8 mouse cellular contexts compared by ENCODE assay signal in genomic region chr7:27473835-27474489, GRCm38 (mm10). TPM values are rescaled to one million over a fixed set of nuclear protein-coding genes. Genes with fewer than 3 reads are reported as not detected.
DNase-seq lines count a peak whose midpoint lies in the region; ATAC-seq and TF ChIP-seq lines count a peak whose summit lies in the region.

No protein-coding gene starts in this region.

- no peaks in the 10 kb centered on the region for H3K27me3 ChIP-seq in heart, adult 2 months (ENCODE audit: control insufficient read depth, insufficient read depth, low read length)
- no peaks in the 10 kb centered on the region for H3K27me3 ChIP-seq in C2C12 (ENCODE audit: control insufficient read depth, insufficient read depth, insufficient read length)
- no peaks in the 10 kb centered on the region for H3K27me3 ChIP-seq in erythroblast, embryonic 14.5 days (ENCODE audit: control insufficient read depth)
- no peaks in the 10 kb centered on the region for H3K27me3 ChIP-seq in liver, embryonic 11.5 days (replicated peaks; ENCODE audit: control insufficient read depth, insufficient read depth, low read length)

- DNase-seq in heart, adult 2 months, result no peak
- DNase-seq in heart, adult 18-20 months, result no peak
- DNase-seq in liver, embryonic 11.5 days (ENCODE audit: low spot score), result no peak
- no peak for DNase-seq in urinary bladder, adult 18-20 months (ENCODE audit: low spot score in 2 of 2)
- no peak for DNase-seq in spleen, adult 12 weeks (ENCODE audit: low spot score)
- DNase-seq in layer of hippocampus, adult 9-10 months (ENCODE audit: low spot score), result no peak

- peaks cover 13% of the 10 kb centered on the region for H3K79me3 ChIP-seq in C2C12 (ENCODE audit: low read depth)

- peaks cover 2% of the 10 kb centered on the region; the same call in 1 of the 2 replicates for H3K36me3 ChIP-seq in heart, adult 2 months (ENCODE audit: control insufficient read depth, insufficient read depth, low read length)
- peaks cover 17% of the 10 kb centered on the region for H3K36me3 ChIP-seq in C2C12 (ENCODE audit: control insufficient read depth, insufficient read depth)
- H3K36me3 ChIP-seq in erythroblast, embryonic 14.5 days (ENCODE audit: control insufficient read depth), result peaks cover 44% of the 10 kb centered on the region
- H3K36me3 ChIP-seq in liver, embryonic 11.5 days (ENCODE audit: control insufficient read depth, insufficient read depth, low read length), result peaks cover 13% of the 10 kb centered on the region

- H3K4me3 ChIP-seq in heart, adult 2 months, result peak overlapping the region; percentile 90
- peak overlapping the region; percentile 52 for H3K4me3 ChIP-seq in C2C12 (ENCODE audit: insufficient read depth, poor library complexity, severe bottlenecking)
- H3K4me3 ChIP-seq in erythroblast, embryonic 14.5 days (replicated peaks), result peak overlapping the region; percentile 79
- peak overlapping the region; percentile 65 for H3K4me3 ChIP-seq in liver, embryonic 11.5 days (ENCODE audit: low read depth, low read length)

- no peak; the same call in 1 of the 2 replicates for ATAC-seq in liver, embryonic 11.5 days (replicated peaks; ENCODE audit: low FRiP score)

- intact Hi-C loops in heart, adult 2 months (cut with DNase I), result loop anchor here (1.0 to 10.0 kb wide), 4 partner anchors 12 to 309 kb away; partner anchors contain the start of genes Egln2, Ltbp4 and Sertad1

- peak overlapping the region; percentile 82 for H3ac ChIP-seq in C2C12 (ENCODE audit: control insufficient read depth, insufficient read length, low read depth)

- H3K4me2 ChIP-seq in liver, embryonic 11.5 days, result peak overlapping the region; percentile 76

- peak overlapping the region; percentile 81 for H3K9ac ChIP-seq in heart, adult 2 months (ENCODE audit: low read depth, low read length)
- H3K9ac ChIP-seq in liver, embryonic 11.5 days (ENCODE audit: low read depth, low read length), result peak overlapping the region; percentile 80

- H3K27ac ChIP-seq in heart, adult 2 months, result peak overlapping the region; percentile 89
- H3K27ac ChIP-seq in liver, embryonic 11.5 days (ENCODE audit: low read depth, low read length), result peak overlapping the region; percentile 90

- no peaks in the 10 kb centered on the region for H3K79me2 ChIP-seq in heart, adult 2 months (replicated peaks; ENCODE audit: control insufficient read depth, insufficient read depth, low read length)
- H3K79me2 ChIP-seq in C2C12 (ENCODE audit: control insufficient read depth, insufficient read depth), result peaks cover 24% of the 10 kb centered on the region

- H3K4me1 ChIP-seq in heart, adult 2 months (ENCODE audit: control insufficient read depth, insufficient read depth, low read length), result peaks cover 4% of the 10 kb centered on the region
- H3K4me1 ChIP-seq in erythroblast, embryonic 14.5 days (ENCODE audit: control insufficient read depth), result peaks cover 62% of the 10 kb centered on the region
- H3K4me1 ChIP-seq in liver, embryonic 11.5 days (replicated peaks; ENCODE audit: control insufficient read depth, insufficient read depth, low read length), result peaks cover 22% of the 10 kb centered on the region

- no peak for TF ChIP-seq EP300 in heart, adult 2 months (IDR thresholded peaks at IDR 0.05; ENCODE audit: insufficient read depth, low read depth, low read length)

- no peak for TF ChIP-seq CTCF in heart, adult 2 months (IDR thresholded peaks at IDR 0.05)
- no peak for TF ChIP-seq CTCF in C2C12 (IDR thresholded peaks at IDR 0.05; ENCODE audit: control insufficient read depth, insufficient read depth, insufficient read length)

- peak; percentile 7; the same call in 1 of the 2 replicates for TF ChIP-seq POLR2A in heart, adult 2 months (IDR thresholded peaks at IDR 0.05; ENCODE audit: insufficient read depth, low read depth, low read length)

- no peaks in the 10 kb centered on the region for H3K9me3 ChIP-seq in erythroblast, embryonic 14.5 days (ENCODE audit: control insufficient read depth, low read length)
- H3K9me3 ChIP-seq in liver, embryonic 11.5 days (ENCODE audit: control insufficient read depth, low read length), result no peaks in the 10 kb centered on the region

- WGBS in heart, adult 2 months, result under 1% methylated on average over 34 of the region's 34 CpGs
- WGBS in liver, embryonic 11.5 days, result under 1% methylated on average over 34 of the region's 34 CpGs

TF ChIP-seq in C2C12, 6 proteins besides CTCF, POLR2A, EP300 and RAD21:
- TF ChIP-seq MYOD1 (IDR thresholded peaks at IDR 0.05; ENCODE audit: control insufficient read depth, insufficient read length, low read depth) (no peak), CEBPB (IDR thresholded peaks at IDR 0.05; ENCODE audit: low read depth) (no peak), FOSL1 (IDR thresholded peaks at IDR 0.05; ENCODE audit: insufficient read depth, low read length, poor library complexity, severe bottlenecking) (no peak), MAX (IDR thresholded peaks at IDR 0.05) (no peak), MYOG (IDR thresholded peaks at IDR 0.05; ENCODE audit: control insufficient read depth, extremely low read depth, insufficient read length) (no peak), USF1 (IDR thresholded peaks at IDR 0.05; ENCODE audit: low read depth) (no peak)

RNA-seq across cellular contexts. Expression of gene Sertad3, which starts 0.4 kb away (rescaled TPM):
- total RNA-seq in heart, adult 2 months (2021), result 1 to 10 TPM; 3.5 to 6.2 TPM
- 6.9 TPM in 2 replicates for polyA plus RNA-seq in heart, adult 2 months (2012; rRNA removed)
- 1 to 10 TPM; 3.3 to 4.3 TPM for total RNA-seq in heart, adult 18-20 months (2021)
- polyA plus RNA-seq in C2C12 (2012; fragmentation: generic; extraction: Trizol), result 12.5 TPM
- 9.6 and 9.9 TPM in 2 replicates for polyA plus RNA-seq in erythroblast, embryonic 14.5 days (2012)
- polyA plus RNA-seq in liver, embryonic 11.5 days (2014; fragmentation: Nextera tagmentation; extraction: Ambion mirVana), result 20.6 and 21.5 TPM in 2 replicates

RNA-seq across cellular contexts. Expression of gene Sertad1, which starts 12.7 kb away (rescaled TPM):
- 10 to 100 TPM in 1 of 2 experiments, 1 to 10 TPM in 1; 7.6 to 10.2 TPM for total RNA-seq in heart, adult 2 months (2021)
- polyA plus RNA-seq in heart, adult 2 months (2012; rRNA removed), result 12.2 and 14.0 TPM in 2 replicates
- 1 to 10 TPM; 8.0 to 9.3 TPM for total RNA-seq in heart, adult 18-20 months (2021)
- polyA plus RNA-seq in C2C12 (2012; fragmentation: generic; extraction: Trizol), result 87.3 TPM
- 17.9 and 18.5 TPM in 2 replicates for polyA plus RNA-seq in erythroblast, embryonic 14.5 days (2012)
- polyA plus RNA-seq in liver, embryonic 11.5 days (2014; fragmentation: Nextera tagmentation; extraction: Ambion mirVana), result 23.0 and 24.3 TPM in 2 replicates

RNA-seq across cellular contexts. Expression of gene Prx, which starts 25.2 kb away (rescaled TPM):
- under 1 TPM; 0.59 to 0.81 TPM for total RNA-seq in heart, adult 2 months (2021)
- 0.59 and 0.61 TPM in 2 replicates for polyA plus RNA-seq in heart, adult 2 months (2012; rRNA removed)
- under 1 TPM; 0.57 to 0.62 TPM for total RNA-seq in heart, adult 18-20 months (2021)
- polyA plus RNA-seq in C2C12 (2012; fragmentation: generic; extraction: Trizol), result 5.3 TPM
- 0.41 TPM in 2 replicates for polyA plus RNA-seq in erythroblast, embryonic 14.5 days (2012)
- polyA plus RNA-seq in liver, embryonic 11.5 days (2014; fragmentation: Nextera tagmentation; extraction: Ambion mirVana), result 0.80 and 0.84 TPM in 2 replicates

RNA-seq across cellular contexts. Expression of gene Blvrb, which starts 26.2 kb away (rescaled TPM):
- total RNA-seq in heart, adult 2 months (2021), result 10 to 100 TPM; 29.9 to 31.7 TPM
- 41.7 and 46.2 TPM in 2 replicates for polyA plus RNA-seq in heart, adult 2 months (2012; rRNA removed)
- total RNA-seq in heart, adult 18-20 months (2021), result 10 to 100 TPM; 32.4 to 34.3 TPM
- 78.4 TPM for polyA plus RNA-seq in C2C12 (2012; fragmentation: generic; extraction: Trizol)
- 842 and 917 TPM in 2 replicates for polyA plus RNA-seq in erythroblast, embryonic 14.5 days (2012)
- 581 and 583 TPM in 2 replicates for polyA plus RNA-seq in liver, embryonic 11.5 days (2014; fragmentation: Nextera tagmentation; extraction: Ambion mirVana)

RNA-seq across cellular contexts. Expression of gene Sptbn4, which starts 26.5 kb away (rescaled TPM):
- under 1 TPM; 0.18 to 0.20 TPM for total RNA-seq in heart, adult 2 months (2021)
- 0.23 and 0.44 TPM in 2 replicates for polyA plus RNA-seq in heart, adult 2 months (2012; rRNA removed)
- under 1 TPM; 0.30 to 0.31 TPM for total RNA-seq in heart, adult 18-20 months (2021)
- polyA plus RNA-seq in C2C12 (2012; fragmentation: generic; extraction: Trizol), result 0.25 TPM
- 0.01 and 0.02 TPM in 2 replicates for polyA plus RNA-seq in erythroblast, embryonic 14.5 days (2012)
- 0.17 and 0.19 TPM in 2 replicates for polyA plus RNA-seq in liver, embryonic 11.5 days (2014; fragmentation: Nextera tagmentation; extraction: Ambion mirVana)
